Mouse (Mus musculus): ENCODE data around the gene Thap7.
"Not testable (repeated sequence)": the region's sequence is repeated elsewhere in the genome, so short reads cannot be mapped to it uniquely, and the experiment has no call there.

Thap7 gene

DNA sequence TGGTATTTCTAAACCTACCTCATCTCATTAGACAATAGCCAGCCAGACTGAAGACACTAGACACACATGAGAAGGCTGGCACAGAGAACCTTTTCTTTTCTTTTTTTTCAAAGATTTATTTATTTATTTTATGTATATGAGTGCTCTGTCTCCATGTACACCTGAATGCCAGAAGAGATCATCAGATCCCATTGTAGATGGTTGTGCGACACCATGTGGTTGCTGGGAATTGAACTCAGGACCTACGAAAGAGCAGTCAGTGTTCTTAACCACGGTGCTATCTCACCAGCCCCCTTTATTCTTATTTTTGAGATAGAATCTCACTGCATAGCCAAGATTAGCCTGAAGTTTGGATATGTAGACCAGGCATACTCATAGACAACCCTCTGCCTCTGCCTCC is 5.6 kb upstream of the Thap7 start:
- in situ Hi-C loops (cut with MboI; ENCODE audit: unreplicated experiment in 2 of 2): no loop called here

DNA sequence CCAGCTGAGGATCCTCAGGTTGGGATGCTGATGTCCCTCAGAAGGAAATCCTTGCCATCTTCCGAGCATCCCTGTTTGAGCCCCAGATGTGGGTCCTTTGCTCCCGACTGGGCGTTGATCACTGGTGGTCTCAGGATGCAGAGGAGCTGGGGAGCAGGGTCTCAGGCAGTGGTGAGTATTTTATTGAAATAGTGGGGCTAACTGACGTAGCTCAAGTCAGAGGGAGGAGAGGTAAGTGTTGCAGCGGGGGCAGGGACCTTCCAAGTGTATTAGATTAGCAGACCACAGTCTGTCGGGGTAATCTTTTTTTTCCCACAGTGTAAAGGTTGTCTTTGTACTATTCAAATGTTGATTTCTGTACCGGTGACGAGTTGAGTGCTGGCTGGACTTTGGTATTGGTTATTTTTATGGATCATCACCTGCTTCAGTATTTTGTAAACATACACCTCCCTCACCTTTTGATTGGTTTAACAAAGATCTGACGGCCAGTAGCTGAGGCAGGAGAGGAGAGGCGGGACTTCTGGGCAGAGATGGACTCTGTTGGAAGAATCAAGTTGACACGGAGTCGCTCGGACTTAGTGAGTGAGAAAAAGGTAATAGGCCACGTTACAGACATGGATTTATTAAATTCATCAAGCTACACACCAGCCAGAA is 1.9 kb upstream of the Thap7 start:
- in situ Hi-C loops (cut with MboI; ENCODE audit: unreplicated experiment in 2 of 2): loop anchor here in 1 of 2 experiments (5.0 kb wide), 1 partner anchor 131 kb away; no protein-coding TSS in a partner anchor

DNA sequence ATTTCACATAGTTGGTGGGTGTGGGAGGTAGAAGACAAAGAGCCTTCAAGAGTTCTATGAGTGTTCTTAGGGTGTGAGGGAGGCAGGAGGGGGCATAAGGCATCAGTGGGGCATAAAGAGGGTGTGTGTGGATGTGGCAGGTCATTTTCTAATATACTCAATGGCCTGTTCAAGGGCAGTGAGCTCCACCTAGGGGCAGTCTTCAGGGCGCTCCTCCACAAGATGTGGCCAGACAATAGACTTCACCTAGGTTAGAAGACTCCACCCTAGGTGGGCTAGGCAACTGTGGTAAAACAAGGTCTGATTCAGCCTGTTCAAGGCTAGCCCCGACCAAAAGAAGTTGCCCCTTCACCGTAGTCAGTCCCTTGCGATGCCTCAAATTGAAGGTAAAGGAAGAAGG is 1.3 kb upstream of the Thap7 start:
- in situ Hi-C loops (cut with MboI; ENCODE audit: unreplicated experiment in 2 of 2): loop anchor here in 1 of 2 experiments (5.0 kb wide), 1 partner anchor 130 kb away; no protein-coding TSS in a partner anchor

- in situ Hi-C loops (cut with MboI; ENCODE audit: unreplicated experiment in 2 of 2): loop anchor here in 1 of 2 experiments (5.0 kb wide), 1 partner anchor 128 kb away; no protein-coding TSS in a partner anchor
Observed at GRCm38 (mm10) chr16:17529981-17530586, 852 bp downstream of the Thap7 start.

DNA sequence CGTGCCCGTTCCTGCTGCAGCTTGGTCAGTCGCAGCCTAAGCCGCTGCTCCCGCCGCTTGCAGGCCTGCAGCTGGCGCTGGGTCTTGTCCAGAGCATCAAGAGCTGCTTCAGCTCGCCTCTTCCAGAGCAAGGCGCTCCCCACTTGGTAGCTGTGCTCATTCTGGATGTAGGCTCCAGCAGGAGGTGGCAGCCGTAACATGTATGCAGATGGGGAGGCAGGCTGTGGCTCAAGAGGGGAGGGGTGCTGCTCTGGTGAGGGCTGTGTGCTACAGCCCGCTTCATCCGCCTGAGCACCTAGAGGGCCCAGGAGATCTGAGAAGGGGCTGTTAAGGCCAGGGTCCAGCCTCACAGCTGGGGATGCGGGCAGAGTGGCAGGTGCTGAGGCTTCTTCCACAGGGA is 2.7 kb downstream of the Thap7 start:
- in situ Hi-C loops (cut with MboI; ENCODE audit: unreplicated experiment in 2 of 2): no loop called here

DNA sequence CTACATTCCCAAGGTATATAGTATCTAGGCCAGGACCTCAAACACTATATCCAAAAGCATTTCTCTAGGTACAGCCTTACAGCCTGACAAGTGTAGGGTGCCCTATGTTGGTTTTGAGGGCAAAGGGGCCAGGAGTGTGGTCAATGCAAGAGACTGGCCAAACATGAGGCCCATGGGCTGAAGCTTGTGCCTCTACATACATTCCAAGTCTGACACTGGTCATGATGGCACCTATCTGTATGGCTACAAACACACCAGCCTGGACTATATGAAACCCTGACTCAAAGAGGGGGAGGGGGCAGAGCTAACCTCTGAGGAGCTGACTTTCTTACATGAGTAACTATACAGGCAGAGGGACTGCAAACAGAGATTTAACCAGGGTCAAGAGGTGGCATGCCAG is 3.3 kb downstream of the Thap7 start:
- in situ Hi-C loops (cut with MboI; ENCODE audit: unreplicated experiment in 2 of 2): no loop called here

- in situ Hi-C loops (cut with MboI; ENCODE audit: unreplicated experiment in 2 of 2): no loop called here
Observed at GRCm38 (mm10) chr16:17526223-17526622, 4.7 kb downstream of the Thap7 start.

GRCm38 (mm10) chr16:17525524-17525923 is 5.4 kb downstream of the Thap7 start:
- in situ Hi-C loops (cut with MboI; ENCODE audit: unreplicated experiment in 2 of 2): no loop called here

DNA sequence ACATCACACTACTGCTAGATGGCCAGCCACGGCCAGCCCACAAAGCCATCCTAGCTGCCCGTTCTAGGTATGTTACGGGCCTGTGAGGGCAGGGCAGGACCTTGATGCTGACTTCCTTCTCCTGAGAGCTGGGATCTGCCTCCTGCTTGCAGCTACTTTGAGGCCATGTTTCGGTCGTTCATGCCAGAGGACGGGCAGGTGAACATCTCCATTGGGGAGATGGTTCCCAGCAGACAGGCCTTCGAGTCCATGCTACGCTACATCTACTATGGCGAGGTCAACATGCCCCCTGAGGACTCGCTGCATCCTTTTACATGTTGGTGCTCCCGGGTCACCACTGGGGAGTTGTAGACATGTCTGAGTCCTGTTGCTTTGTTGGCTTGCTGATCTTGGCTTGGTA is 6.8 kb downstream of the Thap7 start:
- in situ Hi-C loops (cut with MboI; ENCODE audit: unreplicated experiment in 2 of 2): no loop called here

DNA sequence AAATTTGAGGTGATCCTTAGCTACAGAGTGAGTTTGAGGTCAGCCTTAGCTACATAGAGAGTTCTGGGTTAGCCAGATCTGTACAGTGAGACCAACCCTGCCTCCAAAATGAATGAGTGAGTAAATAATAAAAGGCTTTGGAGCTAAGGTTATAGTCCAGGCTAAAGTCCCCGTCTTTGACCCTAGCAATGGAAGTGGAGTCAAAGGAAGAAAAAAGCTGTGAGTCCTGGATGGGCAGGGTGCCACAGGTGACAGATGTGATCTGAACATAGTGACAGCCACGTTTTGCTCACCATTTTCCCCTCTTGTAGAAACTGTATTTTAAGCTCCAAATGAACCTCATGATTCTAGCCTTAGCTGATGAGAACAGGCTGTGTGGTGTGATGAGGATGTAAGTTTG is 12.0 kb downstream of the Thap7 start:
- in situ Hi-C loops (cut with MboI; ENCODE audit: unreplicated experiment in 2 of 2): no loop called here

DNA sequence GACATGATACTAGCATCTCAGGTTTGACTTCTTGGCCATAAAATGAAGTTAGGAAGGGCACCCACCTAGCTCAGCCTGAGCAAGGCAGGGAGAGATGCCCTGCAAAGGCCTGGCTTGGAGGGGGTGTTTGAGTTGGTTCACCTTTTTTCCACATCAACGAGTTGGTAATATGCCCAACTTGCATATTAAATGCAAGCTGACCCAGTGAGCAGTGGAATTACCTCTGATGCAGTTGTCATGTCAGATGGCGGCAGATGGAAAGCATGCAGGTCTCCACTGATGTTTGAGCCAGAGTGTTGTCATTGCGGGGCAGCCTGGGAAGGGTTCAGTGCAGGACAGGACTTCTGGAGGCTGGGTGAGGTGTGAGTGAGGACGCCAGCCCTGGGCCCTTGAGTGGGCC is 19.5 kb downstream of the Thap7 start:
- in situ Hi-C loops (cut with MboI; ENCODE audit: unreplicated experiment in 2 of 2): no loop called here

DNA sequence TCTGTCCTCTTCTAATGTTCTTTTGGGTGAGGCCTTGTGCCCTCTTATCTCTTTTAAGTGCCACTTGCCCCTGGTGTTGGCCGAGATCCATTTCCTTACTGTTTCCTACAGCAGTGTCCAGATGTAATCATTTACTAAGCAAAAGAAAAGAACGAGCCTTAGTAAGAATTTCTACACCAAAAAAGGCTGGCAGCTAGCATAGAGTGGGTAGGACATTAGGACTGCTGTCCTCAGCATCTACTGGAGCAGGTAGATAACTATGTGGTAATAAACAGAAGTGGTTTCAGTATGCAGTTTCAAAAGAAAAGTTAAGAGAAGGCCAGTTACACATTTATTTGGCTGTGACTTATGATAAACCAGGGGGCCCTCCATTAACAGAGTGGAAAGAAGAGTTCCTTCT is 20.2 kb downstream of the Thap7 start:
- in situ Hi-C loops (cut with MboI; ENCODE audit: unreplicated experiment in 2 of 2): no loop called here

DNA sequence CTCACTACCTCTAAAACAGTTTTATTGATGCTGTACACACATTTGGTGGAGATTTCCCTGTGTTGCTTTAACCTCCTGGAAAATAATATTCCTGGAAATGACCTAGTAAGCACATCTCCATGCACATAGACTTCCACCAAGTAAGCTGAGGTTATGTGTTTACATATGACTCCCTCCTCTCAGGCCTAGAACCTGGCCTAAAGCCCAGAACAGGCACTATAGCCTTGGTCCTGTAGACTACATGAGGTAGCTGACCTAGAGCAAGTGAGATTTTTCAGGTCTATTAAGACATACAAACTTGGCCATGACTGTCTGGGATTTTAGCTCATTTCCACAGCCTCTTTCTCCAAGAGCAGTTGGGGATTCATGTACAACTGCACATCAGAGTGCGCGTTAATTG is 20.8 kb downstream of the Thap7 start:
- in situ Hi-C loops (cut with MboI; ENCODE audit: unreplicated experiment in 2 of 2): no loop called here

GRCm38 (mm10) chr16:17509240-17509597 is 21.7 kb downstream of the Thap7 start:
- in situ Hi-C loops (cut with MboI; ENCODE audit: unreplicated experiment in 2 of 2): no loop called here

GRCm38 (mm10) chr16:17508546-17509239 is 22.2 kb downstream of the Thap7 start, which contains the start of gene Lztr1:
Gene Lztr1, plus strand, starts transcription at chr16:17508688.
- in situ Hi-C loops (cut with MboI; ENCODE audit: unreplicated experiment in 2 of 2): no loop called here

- in situ Hi-C loops (cut with MboI; ENCODE audit: unreplicated experiment in 2 of 2): not testable (repeated sequence)
Observed at GRCm38 (mm10) chr16:17508031-17508430, 22.9 kb downstream of the Thap7 start.

DNA sequence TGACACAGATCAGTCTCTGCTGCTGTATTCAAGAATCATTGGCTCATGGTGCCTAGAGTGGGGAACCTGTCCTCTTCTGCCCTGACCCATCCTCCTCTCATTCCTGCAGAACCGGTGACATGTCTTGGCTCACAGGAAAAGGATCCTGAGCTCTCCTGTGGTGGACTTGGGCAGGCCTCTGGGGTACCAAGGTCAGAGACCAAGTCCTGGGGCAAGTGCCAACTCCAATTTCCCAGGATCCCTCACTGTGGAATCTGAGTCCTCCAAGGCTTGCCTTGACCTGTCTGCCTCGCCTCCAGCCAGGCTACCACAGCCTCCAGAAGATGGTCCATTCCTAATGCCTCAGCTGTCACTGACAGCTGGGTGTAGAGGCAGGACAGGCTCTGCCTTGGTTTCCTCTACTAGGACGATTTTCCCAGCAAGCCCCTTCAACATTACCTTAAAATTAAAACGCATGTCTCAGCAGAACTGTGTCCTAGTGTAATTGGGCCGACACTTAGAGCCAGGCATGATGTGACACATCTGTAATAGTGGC is 23.9 kb downstream of the Thap7 start:
- in situ Hi-C loops (cut with MboI; ENCODE audit: unreplicated experiment in 2 of 2): no loop called here

GRCm38 (mm10) chr16:17502681-17503080 is 28.3 kb downstream of the Thap7 start:
- in situ Hi-C loops (cut with MboI; ENCODE audit: unreplicated experiment in 2 of 2): no loop called here

DNA sequence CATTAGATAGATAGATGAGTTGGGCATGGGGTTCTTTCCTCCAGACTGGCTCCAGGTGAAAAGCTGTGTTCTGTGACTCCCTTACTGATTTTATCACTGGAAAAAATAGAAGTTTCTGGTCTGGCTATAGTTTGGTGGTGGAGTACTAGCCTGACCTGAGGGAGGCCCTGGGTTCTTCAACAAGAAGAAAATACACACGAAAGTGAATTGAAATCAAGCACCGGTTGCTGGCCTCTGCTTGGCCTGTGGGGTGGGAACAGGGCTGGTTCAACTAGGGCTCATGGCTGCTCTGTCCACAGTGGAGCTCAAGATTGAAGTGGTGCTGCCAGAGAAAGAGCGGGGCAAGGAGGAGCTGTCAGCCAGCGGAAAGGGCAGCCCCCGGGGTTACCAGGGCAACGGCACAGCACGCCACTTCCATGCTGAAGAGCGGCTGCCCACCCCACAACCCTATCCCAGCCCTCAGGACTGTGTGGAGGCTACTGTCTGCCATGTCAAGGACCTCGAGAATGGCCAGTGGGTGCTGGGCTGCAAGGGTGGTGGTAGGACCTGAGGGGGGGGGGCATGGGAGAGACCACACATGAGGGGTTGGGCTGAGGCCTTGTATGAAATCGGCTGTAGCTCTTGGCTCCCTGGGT is 31.6 kb downstream of the Thap7 start:
- in situ Hi-C loops (cut with MboI; ENCODE audit: unreplicated experiment in 2 of 2): no loop called here

DNA sequence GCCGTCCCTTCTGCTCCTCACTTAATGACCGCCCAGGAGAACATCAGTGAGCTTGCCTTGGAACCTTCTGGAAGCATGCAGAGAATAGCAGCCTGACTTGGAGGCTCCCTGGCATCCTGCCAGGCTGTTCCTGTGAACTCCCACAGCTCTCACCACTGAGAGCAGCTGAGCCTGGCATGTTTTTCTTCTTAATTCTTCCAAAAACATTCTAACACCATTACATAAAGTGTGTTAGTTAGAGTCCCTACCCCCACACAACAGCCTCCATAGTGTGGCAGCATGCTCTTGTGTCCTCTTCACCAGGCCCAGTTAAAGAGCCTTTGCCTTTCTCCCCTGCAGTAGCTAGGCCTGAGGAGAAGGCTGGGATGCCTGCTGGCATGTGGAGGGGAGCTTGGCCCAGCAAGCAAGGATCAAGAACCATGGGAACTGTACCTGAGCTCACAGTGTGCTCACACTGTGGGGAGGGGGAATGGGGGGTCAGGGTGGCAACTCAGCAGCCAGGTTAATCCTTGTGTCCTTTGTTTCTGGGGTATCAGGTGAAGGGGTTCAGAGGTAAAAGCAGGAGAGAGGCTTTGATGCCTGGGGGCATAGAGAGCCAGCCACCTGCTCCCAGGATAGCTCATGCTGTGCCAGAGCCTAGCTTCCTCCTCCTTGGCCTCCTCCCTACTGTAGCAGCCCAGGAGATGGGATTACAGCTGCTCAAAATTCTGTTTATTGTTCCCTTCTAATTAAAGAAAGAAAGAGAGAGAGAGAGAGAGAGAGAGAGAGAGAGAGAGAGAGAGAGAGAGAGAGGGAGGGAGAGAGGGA is 34.2 kb downstream of the Thap7 start:
- in situ Hi-C loops (cut with MboI; ENCODE audit: unreplicated experiment in 2 of 2): no loop called here
